Mouse (Mus musculus) heart, postnatal 0 days (tissue): ENCODE results near the gene Rnf5. TPM values are rescaled to one million over a fixed set of nuclear protein-coding genes. Genes with fewer than 3 reads are reported as not detected.

Experiments used
- ATAC-seq: fragments of 200-750 bp; cut with Nextera tagmentation; 2 replicates; pipeline ENCODE4 v1.8.0; 2017; ENCODE audit warnings: low read depth, moderate number of reproducible peaks, moderate library complexity; ENCODE audit not compliant: insufficient read depth
- DNase-seq: peaks from one replicate; pipeline ENCODE4 v3.0.0-alpha.2; 2016; ENCODE audit warnings: low spot score
- H3K27ac ChIP-seq: fragments of 300-500 bp; sonication (generic); 2 replicates; pipeline ENCODE4 v1.5.1; 2014; ENCODE audit warnings: low read depth, mild to moderate bottlenecking
- H3K27me3 ChIP-seq: fragments of 300-500 bp; sonication (generic); 2 replicates; pipeline ENCODE4 v1.6.1; 2014; ENCODE audit warnings: low read length, mixed read lengths; ENCODE audit not compliant: control insufficient read depth, insufficient read depth
- H3K36me3 ChIP-seq: fragments of 300-500 bp; sonication (generic); replicated peaks from 2 replicates; pipeline ENCODE4 v1.6.1; 2014; ENCODE audit warnings: low read length, mixed read lengths; ENCODE audit not compliant: control insufficient read depth, insufficient read depth
- H3K4me1 ChIP-seq: fragments of 300-500 bp; sonication (generic); 2 replicates; pipeline ENCODE4 v1.6.1; 2014; ENCODE audit warnings: antibody characterized with exemption; ENCODE audit not compliant: control insufficient read depth, insufficient read depth
- H3K4me2 ChIP-seq: fragments of 300-500 bp; sonication (generic); 2 replicates; pipeline ENCODE4 v1.6.1; 2014; ENCODE audit warnings: low read depth, mild to moderate bottlenecking, low read length, moderate library complexity
- H3K4me3 ChIP-seq: fragments of 300-500 bp; sonication (generic); 2 replicates; pipeline ENCODE4 v1.5.1; 2014; ENCODE audit warnings: low read depth, low read length
- H3K9ac ChIP-seq: fragments of 300-500 bp; sonication (generic); replicated peaks from 2 replicates; pipeline ENCODE4 v1.6.1; 2014; ENCODE audit warnings: low read depth, low read length, mixed read lengths
- H3K9me3 ChIP-seq: fragments of 300-500 bp; sonication (generic); replicated peaks from 2 replicates; pipeline ENCODE4 v1.6.1; 2016; ENCODE audit warnings: low read length; ENCODE audit not compliant: control insufficient read depth
- CTCF ChIP-seq: IDR thresholded peaks from 2 replicates; pipeline ENCODE4 v1.5.1; 2016; ENCODE audit warnings: antibody characterized with exemption, control low read depth, low read depth
- EP300 ChIP-seq: IDR thresholded peaks from 2 replicates; pipeline ENCODE4 v1.6.1; 2016; ENCODE audit warnings: antibody characterized with exemption, low read depth
- WGBS: fragments of 180-500 bp; shearing (Covaris S2); extraction: QIAGEN DNeasy Blood & Tissue Kit; methylation state at CpG from one replicate; pipeline ENCODE4 v1.1.7; 2014; 5-methylcytosine and 5-hydroxymethylcytosine counted together
- polyA plus RNA-seq: library from polyadenylated mRNA; unstranded; fragments of >200 nt; fragmentation: Nextera tagmentation; extraction: Ambion mirVana; gene quantifications from 2 replicates; pipeline ENCODE4 v1.2.1, GENCODE M21; 2015
- total RNA-seq: library from RNA; depleted of rRNA; stranded (reverse); fragments of >200 nt; gene quantifications from 2 replicates; pipeline ENCODE4 v1.2.3, GENCODE M21; 2014; ENCODE audit warnings: low replicate concordance

Rnf5 gene
- total and polyA plus RNA-seq, 2 experiments from 2014 or later = 42.5 to 79.9 TPM

GRCm38 (mm10) chr17:34649106-34649864, 45.8 kb upstream of the Rnf5 start:
- Histone ChIP-seq H3K36me3 (peaks cover 35% of the 10 kb centered on the region), H3K4me1 (peaks cover 21% of the 10 kb centered on the region), H3K9ac (no peak overlapping the region), H3K4me3 (no peak overlapping the region), H3K4me2 (no peak overlapping the region), H3K27me3 (no peaks in the 10 kb centered on the region), H3K9me3 (no peaks in the 10 kb centered on the region), H3K27ac (no peak overlapping the region)
- DNase-seq (no peak), ATAC-seq (no peak)
- WGBS = 87% methylated on average over 18 of the region's 18 CpGs
- TF ChIP-seq CTCF = no peak
- TF ChIP-seq EP300 = no peak

- no peak for TF ChIP-seq EP300
- Histone ChIP-seq H3K9me3 (no peaks in the 10 kb centered on the region), H3K27ac (no peak overlapping the region), H3K9ac (no peak overlapping the region), H3K4me3 (no peak overlapping the region), H3K4me2 (peak overlapping the region; percentile 79; the same call in 1 of the 2 replicates), H3K4me1 (peaks cover 21% of the 10 kb centered on the region), H3K27me3 (no peaks in the 10 kb centered on the region), H3K36me3 (peaks cover 35% of the 10 kb centered on the region)
- DNase-seq = no peak
- 88% methylated on average over 16 of the region's 16 CpGs for WGBS
- no peak for ATAC-seq
Measured at GRCm38 (mm10) chr17:34648141-34648890, 44.8 kb upstream of the Rnf5 start.

GRCm38 (mm10) chr17:34646906-34647787, 43.7 kb upstream of the Rnf5 start, which contains the start of gene Atf6b:
Gene Atf6b, plus strand, starts transcription at chr17:34647146.
- no peak for TF ChIP-seq EP300
- TF ChIP-seq CTCF = no peak
- under 1% methylated on average over 66 of the region's 66 CpGs for WGBS
- Histone ChIP-seq H3K4me3 (peak within 1 kb of the TSS; percentile 89), H3K27me3 (no peaks in the 10 kb centered on the region), H3K4me1 (peaks cover 21% of the 10 kb centered on the region), H3K4me2 (peak within 1 kb of the TSS; percentile 79), H3K9ac (peak within 1 kb of the TSS; percentile 74), H3K27ac (peak within 1 kb of the TSS; percentile 77), H3K36me3 (peaks cover 25% of the 10 kb centered on the region), H3K9me3 (no peaks in the 10 kb centered on the region)
- ATAC-seq = peak; percentile 96
- DNase-seq = peak; percentile 100

- no peak for TF ChIP-seq EP300
- no peak for TF ChIP-seq CTCF
- Histone ChIP-seq H3K4me3 (no peak overlapping the region), H3K9me3 (no peaks in the 10 kb centered on the region), H3K27ac (peak overlapping the region; percentile 27; the same call in 1 of the 2 replicates), H3K36me3 (peaks cover 14% of the 10 kb centered on the region), H3K4me1 (peaks cover 21% of the 10 kb centered on the region), H3K9ac (no peak overlapping the region), H3K4me2 (peak overlapping the region; percentile 38; the same call in 1 of the 2 replicates), H3K27me3 (no peaks in the 10 kb centered on the region)
- WGBS = 79% methylated on average over 30 of the region's 30 CpGs
- peak; percentile 4 for DNase-seq
- ATAC-seq = no peak
Measured at GRCm38 (mm10) chr17:34645831-34646511, 42.5 kb upstream of the Rnf5 start.
